Mouse (Mus musculus): Measurements from ENCODE around the gene Zfp775.
"Not testable (repeated sequence)": the region's sequence is repeated elsewhere in the genome, so short reads cannot be mapped to it uniquely, and the experiment has no call there.

- TF ChIP-seq MAX (IDR thresholded peaks at IDR 0.05); CEBPB (IDR thresholded peaks at IDR 0.05; ENCODE audit: low read depth); CTCF (IDR thresholded peaks at IDR 0.05; ENCODE audit: control insufficient read depth, insufficient read depth, insufficient read length); MYOD1 (IDR thresholded peaks at IDR 0.05; ENCODE audit: control insufficient read depth, insufficient read length, low read depth); USF1 (IDR thresholded peaks at IDR 0.05; ENCODE audit: low read depth); FOSL1 (IDR thresholded peaks at IDR 0.05; ENCODE audit: insufficient read depth, low read length, poor library complexity, severe bottlenecking): not testable (repeated sequence)
Measured at GRCm38 (mm10) chr6:48622186-48622843, 20.5 kb downstream of the Zfp775 start.

Data from C2C12 (cell line).